Mouse (Mus musculus): ENCODE measurements around the gene Sh3bp1. TPM values are rescaled to one million over a fixed set of nuclear protein-coding genes. Genes with fewer than 3 reads are reported as not detected.
"Not testable (repeated sequence)": the region's sequence is repeated elsewhere in the genome, so short reads cannot be mapped to it uniquely, and the experiment has no call there.

Gene Sh3bp1
- polyA plus RNA-seq, 1 experiment: 24.7 TPM

DNA sequence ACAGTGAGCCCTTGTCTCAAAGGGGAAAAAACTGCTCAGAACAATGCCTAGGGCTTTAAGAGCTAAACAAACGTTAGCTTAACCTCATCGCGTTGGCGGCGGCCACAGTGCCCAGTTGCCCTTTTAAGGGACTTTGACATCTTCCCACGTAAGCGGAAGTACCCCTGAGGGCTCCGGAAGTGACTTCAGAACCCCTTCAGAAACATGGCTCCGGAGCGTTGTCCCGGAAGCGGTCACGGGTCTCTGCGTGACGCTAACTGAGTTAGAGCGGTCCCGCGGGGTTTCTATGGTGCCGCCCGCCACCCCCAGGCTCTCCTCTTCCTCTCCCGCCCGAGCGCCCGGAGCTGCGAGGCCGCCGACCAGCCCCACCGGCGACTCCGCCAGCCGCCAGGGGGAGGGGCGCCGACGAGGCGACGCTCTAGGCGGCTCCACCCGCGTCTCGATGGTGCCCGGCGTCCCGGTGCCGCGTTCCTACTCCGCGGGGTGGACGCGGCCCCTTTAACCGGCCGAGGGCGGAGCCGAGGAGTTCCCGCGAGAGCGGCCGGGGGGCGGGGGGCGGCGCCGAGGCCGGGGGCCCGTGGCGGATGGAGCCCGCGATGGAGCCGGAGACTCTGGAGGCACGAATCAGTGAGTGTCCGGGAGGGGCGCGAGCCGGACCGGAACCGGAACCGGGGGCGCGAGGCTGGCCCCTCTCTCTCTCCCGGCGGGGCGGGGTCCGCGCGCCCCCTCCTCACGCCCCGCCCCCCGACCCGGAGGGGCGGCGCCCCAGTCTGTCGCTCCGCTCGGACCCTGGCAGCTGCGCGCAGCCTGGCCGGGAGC is 22.4 kb upstream of the Sh3bp1 start, which contains the start of gene Gga1:
Gga1 (plus strand) TSS at position 200 of the 819 bp plus-strand sequence.
- peak; percentile 87 for DNase-seq (ENCODE audit: low read depth, low spot score)
- 1% methylated on average over 95 of the region's 95 CpGs for WGBS

DNA sequence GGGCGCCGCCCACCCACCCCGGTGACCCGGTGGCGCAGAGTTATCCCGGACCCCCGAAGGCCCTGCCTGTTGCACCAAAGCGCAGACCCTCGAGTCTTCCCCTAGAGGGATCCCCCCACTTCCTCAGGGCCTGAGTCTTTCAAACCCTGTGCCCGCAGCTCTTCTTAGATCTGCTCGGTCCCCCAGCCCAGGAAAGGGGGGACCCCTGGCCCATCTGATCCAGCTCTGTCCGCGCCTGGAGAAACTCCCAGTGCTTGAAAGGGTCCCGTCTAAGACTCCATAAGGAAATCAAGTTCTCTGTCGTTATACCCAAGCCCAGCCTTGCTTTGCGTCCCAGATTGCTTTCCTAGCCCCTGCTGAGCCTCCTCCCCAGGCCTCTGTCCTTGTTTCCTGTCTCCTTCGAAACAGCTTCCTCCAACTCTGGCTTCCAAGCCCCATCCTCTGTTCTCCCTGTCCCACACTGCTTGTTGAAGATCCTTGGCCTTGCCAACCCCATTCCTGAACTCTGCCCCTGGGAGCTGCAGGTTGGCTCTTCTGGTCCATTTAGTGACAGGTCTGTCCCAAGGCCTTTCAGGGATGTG is 21.7 kb upstream of the Sh3bp1 start:
- 2% methylated on average over 17 of the region's 17 CpGs for WGBS
- no peak for DNase-seq (ENCODE audit: low read depth, low spot score)

DNA sequence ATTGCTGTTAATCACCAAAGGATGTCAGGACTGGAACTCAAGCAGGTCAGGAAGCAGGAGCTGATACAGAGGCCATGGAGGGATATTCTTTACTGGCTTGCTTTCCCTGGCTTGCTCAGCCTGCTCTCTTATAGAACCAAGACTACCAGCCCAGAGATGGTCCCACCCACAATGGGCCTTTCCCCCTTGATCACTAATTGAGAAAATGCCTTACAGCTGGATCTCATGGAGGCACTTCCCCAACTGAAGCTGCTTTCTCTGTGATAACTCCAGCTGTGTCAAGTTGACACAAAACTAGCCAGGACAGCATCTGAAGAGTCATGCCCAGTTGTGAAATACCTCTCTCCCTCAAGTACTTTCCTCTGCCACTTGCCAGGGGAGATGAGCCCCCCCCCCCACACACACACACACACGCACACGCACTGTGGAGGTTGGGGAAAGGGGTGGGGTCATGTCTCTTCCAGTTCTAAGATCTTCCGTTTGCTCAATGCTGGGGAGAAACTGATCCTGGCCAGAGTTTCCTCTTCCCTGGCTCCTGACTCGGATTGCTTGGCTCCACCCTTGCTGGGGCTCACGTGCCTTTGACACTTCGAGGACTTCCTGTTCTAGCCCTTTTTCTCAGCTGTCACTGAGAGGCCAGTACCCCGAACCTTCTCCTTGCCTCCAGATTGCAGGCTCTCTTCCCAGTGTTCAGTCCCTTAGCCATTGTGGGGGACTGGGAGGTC is 20.6 kb upstream of the Sh3bp1 start:
- DNase-seq (ENCODE audit: low read depth, low spot score): not testable (repeated sequence)
- WGBS: 13% methylated on average over 7 of the region's 7 CpGs

DNA sequence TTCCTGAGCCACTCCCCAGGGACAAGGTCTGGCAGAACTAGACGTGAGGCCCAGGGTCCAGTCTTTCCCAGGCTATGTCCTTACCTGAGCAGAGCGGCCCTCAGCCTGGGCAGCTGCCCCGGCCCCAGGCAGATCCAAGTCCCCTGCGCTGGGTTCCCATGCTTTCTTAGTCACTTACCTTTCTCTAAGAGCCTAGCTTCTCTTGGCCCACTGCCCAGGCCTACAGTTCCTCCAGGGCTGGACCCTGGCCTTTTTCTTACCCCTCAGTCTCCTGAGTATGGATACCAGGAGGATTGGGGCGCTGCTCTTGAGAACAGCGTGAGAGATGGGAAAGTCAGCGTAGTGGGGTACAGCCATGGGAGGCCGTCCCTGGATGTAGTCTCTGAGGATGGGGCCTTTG is 19.1 kb upstream of the Sh3bp1 start:
- DNase-seq (ENCODE audit: low read depth, low spot score): no peak
- WGBS: 91% methylated on average over 8 of the region's 8 CpGs

DNA sequence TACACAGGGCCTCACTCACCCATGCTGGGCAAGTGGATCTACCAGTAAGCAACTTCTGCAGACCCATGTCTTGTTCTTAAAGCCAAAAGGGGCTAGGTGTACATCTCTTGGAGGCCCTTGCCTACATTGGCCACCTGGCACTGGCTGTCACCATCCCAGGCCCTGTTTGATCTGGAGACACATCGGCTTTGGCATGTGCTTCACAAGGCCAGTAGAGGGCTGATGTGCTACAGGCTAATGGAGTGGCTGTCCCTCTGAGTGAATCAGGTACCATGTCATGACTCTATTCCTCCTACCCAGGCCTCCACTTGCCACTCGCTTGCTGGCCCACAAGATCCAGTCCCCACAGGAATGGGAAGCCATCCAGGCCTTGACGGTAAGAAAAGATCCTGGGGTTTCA is 17.7 kb upstream of the Sh3bp1 start:
- DNase-seq (ENCODE audit: low read depth, low spot score): no peak
- WGBS: 89% methylated on average over 3 of the region's 3 CpGs

DNA sequence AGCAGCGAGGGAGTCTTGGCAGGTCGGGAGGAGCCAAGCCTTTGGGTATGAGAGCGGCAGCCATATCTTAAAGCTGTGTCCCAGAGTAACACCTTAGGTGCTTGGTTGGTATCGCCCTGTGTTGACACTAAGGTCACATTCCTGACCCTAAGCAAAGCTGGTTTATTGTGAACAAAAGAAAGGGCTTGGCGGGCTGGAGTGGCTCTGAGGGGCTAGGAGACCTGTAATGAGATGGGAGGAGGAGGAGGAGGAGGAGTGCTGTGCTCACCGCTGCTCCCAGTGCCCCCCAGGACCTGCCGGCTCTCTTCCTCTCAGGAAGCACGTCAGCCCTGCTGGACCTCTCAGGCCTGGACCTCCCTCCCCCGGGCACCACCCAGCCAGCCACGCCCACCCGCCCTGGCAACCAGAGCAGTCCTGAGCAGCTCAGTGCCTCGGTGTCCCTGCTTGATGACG is 10.1 kb upstream of the Sh3bp1 start:
- 47% methylated on average over 13 of the region's 13 CpGs for WGBS
- no peak for DNase-seq (ENCODE audit: low read depth, low spot score)

DNA sequence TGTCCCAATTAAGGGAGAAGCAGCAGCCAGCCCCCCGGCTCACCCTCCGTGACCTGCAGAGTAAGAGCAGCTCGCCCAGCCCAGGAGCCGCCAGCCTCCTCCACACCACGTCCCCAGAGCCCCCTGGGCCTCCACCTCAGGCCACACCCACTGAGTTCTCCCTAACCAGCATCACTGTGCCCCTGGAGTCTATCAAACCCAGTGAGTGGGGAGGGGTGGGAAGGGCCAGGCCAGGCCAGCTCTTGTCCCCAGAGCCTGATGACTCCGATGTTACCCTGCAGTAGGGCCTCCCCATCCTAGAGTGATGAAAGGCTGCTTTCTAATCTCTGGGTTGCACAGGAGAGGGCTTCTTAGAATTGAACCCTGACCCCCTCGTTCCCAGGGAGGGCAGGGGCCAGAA is 7.1 kb upstream of the Sh3bp1 start:
- WGBS: 72% methylated on average over 7 of the region's 7 CpGs
- DNase-seq (ENCODE audit: low read depth, low spot score): no peak

DNA sequence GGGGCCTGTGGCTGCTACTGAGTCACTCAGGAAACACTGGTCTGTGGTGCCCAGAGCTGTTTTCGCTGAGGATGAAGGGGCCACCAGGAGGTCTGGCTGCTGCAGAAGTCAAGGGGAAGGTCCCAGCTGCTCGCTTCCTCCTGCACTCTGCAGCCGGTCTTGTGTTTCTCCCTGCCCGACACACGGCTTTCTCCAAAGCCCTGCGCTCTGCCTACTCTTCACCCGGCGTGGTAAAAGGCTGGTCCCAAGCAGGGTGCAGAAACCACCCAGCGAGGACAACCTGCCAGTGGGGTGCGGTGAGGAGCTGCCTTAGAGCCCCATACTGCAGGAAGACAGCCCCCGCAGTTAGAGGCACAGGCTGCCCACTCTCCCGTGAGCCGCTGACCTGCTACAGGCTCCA is 4.8 kb upstream of the Sh3bp1 start:
- no peak for DNase-seq (ENCODE audit: low read depth, low spot score)
- 75% methylated on average over 13 of the region's 13 CpGs for WGBS

DNA sequence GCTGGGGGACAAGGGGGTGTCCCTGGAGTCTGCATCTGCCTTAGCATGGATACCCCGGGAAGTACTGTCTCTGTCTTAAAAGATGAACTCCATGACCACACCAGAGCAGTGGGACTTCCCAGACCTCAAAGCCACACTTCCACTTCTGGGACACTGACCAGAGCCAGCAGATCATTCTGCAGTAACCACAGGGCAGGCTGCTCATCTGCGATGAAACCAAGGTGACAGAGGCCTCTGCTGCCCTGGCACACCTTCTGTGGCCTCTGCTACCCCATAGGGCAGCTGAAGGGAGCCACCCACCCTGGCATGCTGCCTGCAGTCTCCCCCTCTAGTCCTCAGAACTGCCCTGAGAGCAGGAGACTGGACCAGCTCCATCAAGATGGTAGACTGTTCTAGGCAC is 3.8 kb upstream of the Sh3bp1 start:
- 63% methylated on average over 2 of the region's 2 CpGs for WGBS
- no peak for DNase-seq (ENCODE audit: low read depth, low spot score)

DNA sequence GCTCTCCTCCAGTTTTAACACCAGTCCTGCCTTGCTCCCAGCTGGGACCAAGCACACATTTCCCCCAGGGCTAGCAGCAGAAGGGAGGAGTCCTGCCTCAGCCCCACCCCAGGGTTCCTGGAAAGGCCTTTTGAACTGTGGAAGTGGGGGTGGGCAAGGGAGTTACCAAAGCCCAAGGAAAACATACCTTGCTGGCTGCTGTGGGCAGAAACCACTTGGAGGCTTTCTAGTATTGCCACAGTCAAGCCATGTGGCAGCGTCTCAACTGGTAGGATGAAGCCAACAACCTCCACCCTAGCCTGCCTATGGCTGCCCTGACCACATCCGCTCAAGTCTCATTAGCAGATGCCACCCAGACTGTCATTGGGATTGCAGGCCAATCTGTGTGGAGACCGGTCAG is 3.4 kb upstream of the Sh3bp1 start:
- WGBS: 77% methylated on average over 3 of the region's 3 CpGs
- no peak for DNase-seq (ENCODE audit: low read depth, low spot score)

DNA sequence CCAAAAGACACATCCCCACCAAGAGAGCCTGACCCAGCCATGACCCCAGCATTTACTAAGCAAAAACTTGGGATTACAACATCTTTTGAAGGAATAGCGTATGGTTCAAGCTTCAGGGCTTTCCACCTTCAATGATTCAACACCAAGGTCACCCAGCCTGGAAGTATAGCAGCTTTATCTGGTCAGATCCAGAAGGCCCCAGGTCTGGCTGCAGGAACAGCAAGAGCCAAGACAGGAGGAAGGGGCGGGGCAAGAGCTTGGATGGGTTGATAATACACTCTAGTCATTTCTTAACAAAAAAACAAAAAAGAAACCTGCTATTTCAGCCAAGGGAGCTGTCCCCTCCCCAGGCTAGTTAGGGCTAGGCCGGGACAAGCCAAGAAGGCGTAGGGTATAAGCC is 2.1 kb upstream of the Sh3bp1 start:
- no peak for DNase-seq (ENCODE audit: low read depth, low spot score)
- WGBS: 88% methylated on average over 4 of the region's 4 CpGs

DNA sequence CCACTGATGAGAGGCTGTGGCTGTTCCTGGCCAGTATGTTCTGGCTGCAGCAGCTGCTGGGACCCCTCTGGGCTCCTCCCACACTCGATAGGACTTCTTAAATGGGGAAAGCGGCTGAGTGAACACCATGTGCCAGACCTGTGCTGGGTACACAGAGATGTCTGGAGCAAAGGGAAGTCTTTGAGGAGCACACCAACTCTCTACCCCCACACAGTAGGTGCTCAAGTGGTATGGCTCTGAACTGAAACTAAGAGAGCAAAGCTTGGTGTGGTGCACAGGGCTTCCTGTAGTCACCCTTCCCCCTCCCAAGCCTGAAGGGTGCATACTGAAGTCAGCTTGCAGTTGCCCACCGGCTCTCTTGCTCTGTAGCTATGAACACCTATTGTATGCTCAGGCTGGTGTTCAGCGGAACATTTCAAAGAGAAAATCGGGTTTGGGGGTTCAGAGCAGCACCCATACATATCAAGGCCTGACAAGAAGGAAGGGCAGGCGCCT is 1.0 kb upstream of the Sh3bp1 start:
- 70% methylated on average over 6 of the region's 6 CpGs for WGBS
- no peak for DNase-seq (ENCODE audit: low read depth, low spot score)

DNA sequence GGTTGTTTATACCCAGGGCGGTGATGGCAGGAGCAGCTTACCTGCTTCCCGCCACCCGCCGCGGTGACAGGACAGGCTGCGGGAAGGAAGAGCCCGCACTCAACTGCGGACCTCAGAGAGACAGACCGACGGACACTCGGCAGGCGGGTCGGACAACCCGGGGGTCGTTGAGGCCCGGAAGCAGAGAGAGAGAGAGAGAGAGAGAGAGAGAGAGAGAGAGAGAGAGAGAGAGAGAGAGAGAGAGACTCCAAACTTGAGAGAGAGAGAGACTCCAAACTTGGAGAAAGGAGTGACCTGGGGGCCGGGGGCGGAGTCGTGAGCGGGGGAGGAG is 194 bp upstream of the Sh3bp1 start, which contains the start of gene Gm49510:
Gm49510 (plus strand) TSS at position 259 of the 331 bp plus-strand sequence.
- DNase-seq (ENCODE audit: low read depth, low spot score): no peak
- WGBS: 2% methylated on average over 20 of the region's 20 CpGs

DNA sequence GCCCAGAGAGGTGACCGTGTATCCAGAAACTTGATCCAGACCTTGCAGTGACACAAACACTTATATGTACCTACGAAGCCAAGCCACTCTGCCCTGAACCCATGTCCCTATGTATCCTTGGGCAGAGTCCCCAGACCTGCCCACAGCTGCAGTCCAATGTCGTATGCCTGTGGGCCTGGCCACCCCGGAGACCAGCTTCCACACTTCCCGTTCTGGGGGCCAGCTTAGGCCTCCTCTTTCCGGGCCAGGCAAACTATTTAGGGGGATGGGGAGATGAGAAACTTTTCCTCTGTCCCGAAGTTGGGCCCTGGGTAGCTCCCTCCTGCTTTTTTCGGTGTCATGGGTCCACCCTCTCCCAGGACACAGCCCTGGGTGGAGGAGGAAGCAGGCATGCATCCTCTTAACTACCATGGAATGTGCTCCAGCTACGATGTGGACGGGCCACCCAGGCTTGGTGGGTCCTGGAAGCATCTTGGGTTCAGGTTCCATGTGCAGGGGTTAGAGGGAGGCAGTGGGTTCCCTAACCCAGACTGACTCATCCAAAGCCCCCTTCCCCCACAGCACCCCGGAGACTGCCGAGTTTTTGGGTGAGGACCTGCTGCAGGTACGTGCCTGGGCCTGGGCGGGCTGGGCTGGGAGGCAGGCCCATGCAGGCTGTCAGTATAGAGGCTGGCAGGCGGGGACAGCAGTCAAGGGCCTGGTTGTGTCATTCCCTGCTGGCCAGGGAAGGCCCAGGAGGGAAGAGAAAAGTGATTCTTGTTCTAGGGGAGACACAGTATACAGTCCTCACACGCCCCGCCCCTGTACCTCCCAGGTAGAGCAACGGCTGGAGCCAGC is 1.2 kb downstream of the Sh3bp1 start:
- 31% methylated on average over 18 of the region's 18 CpGs for whole genome bisulfite sequencing
- no peak for DNase-seq (ENCODE audit: low read depth, low spot score)

DNA sequence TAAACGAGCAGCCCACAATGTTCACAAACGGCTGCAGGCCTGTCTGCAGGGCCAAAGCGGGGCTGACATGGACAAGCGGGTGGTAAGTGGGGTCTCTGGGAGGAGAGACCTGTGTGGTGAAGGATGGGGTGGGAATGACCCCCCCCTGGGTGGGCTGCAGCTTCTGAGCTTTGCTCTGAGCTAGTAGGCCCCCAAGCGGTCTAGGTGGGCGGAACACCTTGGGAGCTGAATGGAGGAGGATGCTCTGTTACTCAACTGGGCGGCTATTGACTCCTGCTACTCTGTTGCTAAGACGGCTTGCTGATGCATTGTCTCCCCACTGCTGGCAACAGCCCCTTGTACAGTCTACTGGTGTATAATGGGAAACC is 1.8 kb downstream of the Sh3bp1 start:
- WGBS: 72% methylated on average over 8 of the region's 8 CpGs
- DNase-seq (ENCODE audit: low read depth, low spot score): no peak

DNA sequence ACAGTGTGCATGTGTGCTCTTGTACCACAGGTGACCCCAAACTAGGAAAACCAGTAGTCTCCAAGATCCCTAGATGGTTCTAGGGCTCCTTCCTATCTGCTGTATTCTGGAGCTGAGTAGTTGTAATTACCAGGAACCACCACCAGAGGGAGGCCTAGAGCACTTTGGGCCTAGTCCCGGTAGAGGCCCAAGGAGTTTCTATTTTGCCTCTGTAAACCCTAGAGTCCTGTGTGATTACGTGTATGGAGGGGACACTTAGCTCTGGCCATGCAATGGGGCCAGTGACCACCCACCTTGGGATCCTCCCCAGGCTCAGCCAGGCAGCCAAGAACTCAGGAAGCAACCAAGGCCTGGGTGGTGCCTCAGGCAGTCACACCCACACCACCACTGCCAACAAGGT is 3.7 kb downstream of the Sh3bp1 start:
- peak; percentile 63 for DNase-seq (ENCODE audit: low read depth, low spot score)
- WGBS: 1% methylated on average over 2 of the region's 2 CpGs

DNA sequence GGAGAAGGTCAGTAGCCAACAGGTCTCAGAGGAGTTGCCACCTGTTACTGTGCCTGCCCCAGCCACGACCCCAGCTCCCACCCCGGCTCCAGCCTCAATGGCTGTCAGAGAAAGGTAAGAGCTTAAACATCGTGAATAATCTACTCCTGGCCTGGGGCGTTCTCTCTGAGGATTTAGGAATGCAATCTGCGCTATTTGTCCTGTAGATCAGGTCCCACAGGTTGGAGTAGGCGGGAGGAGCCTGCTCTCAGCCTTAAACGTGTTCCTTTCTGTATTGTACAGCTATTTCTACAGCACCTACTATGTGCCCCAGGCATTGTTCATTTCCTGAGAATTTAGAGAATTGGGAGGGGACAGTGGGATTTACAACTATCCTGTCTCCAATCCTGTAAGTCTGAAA is 8.8 kb downstream of the Sh3bp1 start:
- 75% methylated on average over 7 of the region's 7 CpGs for WGBS
- DNase-seq (ENCODE audit: low read depth, low spot score): no peak

DNA sequence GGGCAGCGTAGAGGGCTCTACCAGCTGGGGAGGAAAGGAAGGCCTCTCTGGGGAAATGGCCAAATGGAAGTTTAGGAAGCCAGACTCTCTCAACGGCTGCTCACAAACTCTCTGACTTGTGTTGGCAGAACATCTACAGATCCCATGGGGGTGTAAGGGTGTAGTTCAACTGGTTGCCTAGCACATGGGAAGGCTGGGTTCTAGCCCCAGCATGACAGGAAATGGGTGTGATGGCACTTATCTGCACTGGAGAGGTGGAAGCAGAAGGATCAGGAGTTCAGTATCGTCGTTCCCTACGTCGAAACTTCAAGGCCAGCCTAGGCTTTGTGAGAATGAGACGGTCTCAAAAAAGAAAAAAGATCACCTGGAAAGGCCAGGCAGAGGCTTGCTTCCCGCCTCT is 9.4 kb downstream of the Sh3bp1 start:
- 89% methylated on average over 8 of the region's 8 CpGs for WGBS
- no peak for DNase-seq (ENCODE audit: low read depth, low spot score)

DNA sequence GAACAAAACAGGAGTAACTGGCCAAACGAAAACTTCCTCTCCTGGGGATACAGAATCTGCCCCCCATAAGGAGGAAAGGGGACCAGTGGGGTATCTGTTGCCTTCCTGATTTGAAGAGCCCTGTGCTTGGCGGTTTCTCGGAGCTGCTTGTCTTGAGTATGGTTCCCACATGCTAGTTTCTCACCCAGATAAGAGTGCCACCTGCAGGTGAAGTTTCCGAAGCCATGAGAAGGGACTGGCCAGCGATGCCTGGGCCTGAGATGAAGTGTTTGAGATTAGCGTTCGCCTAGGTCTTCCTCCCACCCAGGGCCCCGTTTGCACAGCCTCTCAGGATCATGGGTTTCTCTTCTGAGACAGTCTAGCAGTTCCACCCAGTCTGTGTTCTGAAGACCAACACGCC is 12.5 kb downstream of the Sh3bp1 start:
- 39% methylated on average over 9 of the region's 9 CpGs for WGBS
- DNase-seq (ENCODE audit: low read depth, low spot score): no peak

DNA sequence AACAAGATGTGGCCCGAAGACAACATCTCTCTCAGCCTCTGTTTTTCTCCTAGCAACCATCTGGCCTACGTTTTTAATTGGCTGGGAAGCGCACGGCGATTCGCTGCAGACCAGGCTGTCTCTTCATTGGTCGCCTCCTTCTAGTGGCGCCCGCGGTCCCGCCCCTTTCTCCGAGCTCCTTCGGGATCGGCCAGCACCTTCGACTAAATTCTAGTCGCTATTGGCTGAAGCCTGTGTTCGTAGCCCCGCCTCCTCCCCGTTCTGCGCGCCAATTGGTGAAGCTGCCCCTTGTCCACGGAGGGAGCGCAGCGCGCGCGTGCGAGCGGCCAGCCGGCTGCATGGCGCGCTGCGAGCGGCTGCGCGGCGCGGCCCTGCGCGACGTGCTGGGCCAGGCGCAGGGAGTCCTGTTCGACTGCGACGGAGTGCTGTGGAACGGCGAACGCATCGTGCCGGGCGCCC is 14.1 kb downstream of the Sh3bp1 start, which contains the start of gene Pdxp:
Pdxp (plus strand) TSS at position 288 of the 459 bp plus-strand sequence.
- under 1% methylated on average over 51 of the region's 51 CpGs for WGBS
- peak; percentile 52 for DNase-seq (ENCODE audit: low read depth, low spot score)

All from large intestine, adult 2 months (tissue).